Mouse (Mus musculus): ENCODE measurements at regions not wholly inside any gene's neighbourhood (a gene's known extent, or its start where the extent isn't known, plus 50 kb on each side); places are given as distances from the start of the nearest gene placed in this dataset.
A peak's percentile ranks its signal among the peaks of the same experiment; 100 is the strongest.

DNA sequence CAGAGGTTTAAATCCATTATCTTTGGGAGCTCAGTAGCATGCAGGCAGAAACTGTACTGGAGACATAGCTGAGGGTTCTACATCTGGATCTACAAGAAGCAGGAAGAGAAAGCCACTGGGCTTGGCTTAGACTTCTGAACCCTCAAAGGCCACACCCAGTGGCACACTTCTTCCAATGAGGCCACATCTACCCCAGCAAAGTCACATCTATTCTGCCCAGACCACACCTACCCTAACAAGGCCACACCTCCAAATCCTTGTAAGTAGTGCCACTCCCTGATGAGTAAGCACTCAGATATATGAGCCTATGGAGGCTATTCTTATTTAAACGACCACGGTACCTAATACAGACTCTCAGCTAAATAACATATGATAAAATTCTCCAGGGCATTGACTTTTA is 103.5 kb upstream of the Tram1l1 start:
- no peaks in the 10 kb centered on the region for H3K27me3 ChIP-seq (replicated peaks)
- H3K4me1 ChIP-seq (ENCODE audit: control insufficient read depth in 1 of 2, insufficient read depth in 2 of 2) = no peaks in the 10 kb centered on the region
- H3K9ac ChIP-seq (ENCODE audit: insufficient read depth, low read depth) = no peak overlapping the region
- H3K27ac ChIP-seq (ENCODE audit: insufficient read depth, low read depth) = no peak overlapping the region
- no peak overlapping the region for H3K4me2 ChIP-seq (ENCODE audit: insufficient read depth, low read depth, poor library complexity, severe bottlenecking)
- H3K4me3 ChIP-seq (replicated peaks in 1 of 3; ENCODE audit: low read depth in 2 of 3, low read length in 2 of 3, poor library complexity in 1 of 3) = no peak overlapping the region
- peaks cover 22% of the 10 kb centered on the region for H3K9me3 ChIP-seq (replicated peaks; ENCODE audit: low read length)
- H3K79me2 ChIP-seq (replicated peaks; ENCODE audit: control insufficient read depth, extremely low read depth, insufficient read depth, poor library complexity, severe bottlenecking) = no peaks in the 10 kb centered on the region
- no peaks in the 10 kb centered on the region for H3K36me3 ChIP-seq (replicated peaks in 1 of 2; ENCODE audit: control insufficient read depth in 1 of 2, insufficient read depth in 1 of 2, low read length in 1 of 2)
- no peak for DNase-seq (ENCODE audit: extremely low read depth)
- TF ChIP-seq ZMIZ1 (IDR thresholded peaks at IDR 0.05; ENCODE audit: low read depth, low read length) = no peak
- TF ChIP-seq MEF2A (IDR thresholded peaks at IDR 0.05; ENCODE audit: borderline replicate concordance, low read depth, low read length) = no peak
- TF ChIP-seq EP300 (IDR thresholded peaks at IDR 0.05; ENCODE audit: low read length) = no peak
- TF ChIP-seq TCF12 (IDR thresholded peaks at IDR 0.05; ENCODE audit: low read depth, low read length) = no peak
- no peak for TF ChIP-seq NRF1 (IDR thresholded peaks at IDR 0.05; ENCODE audit: low read depth, low read length)
- in situ Hi-C loops (cut with MboI; ENCODE audit: low pct_ligation_motif_present, low pct_unique_long_range_greater_than_20kb, low sequenced_read_pairs) = no loop called here
- dilution Hi-C loops (cut with MboI; ENCODE audit: extremely low pct_ligation_motif_present, extremely low pct_unique_long_range_greater_than_20kb, low sequenced_read_pairs) = no loop called here

DNA sequence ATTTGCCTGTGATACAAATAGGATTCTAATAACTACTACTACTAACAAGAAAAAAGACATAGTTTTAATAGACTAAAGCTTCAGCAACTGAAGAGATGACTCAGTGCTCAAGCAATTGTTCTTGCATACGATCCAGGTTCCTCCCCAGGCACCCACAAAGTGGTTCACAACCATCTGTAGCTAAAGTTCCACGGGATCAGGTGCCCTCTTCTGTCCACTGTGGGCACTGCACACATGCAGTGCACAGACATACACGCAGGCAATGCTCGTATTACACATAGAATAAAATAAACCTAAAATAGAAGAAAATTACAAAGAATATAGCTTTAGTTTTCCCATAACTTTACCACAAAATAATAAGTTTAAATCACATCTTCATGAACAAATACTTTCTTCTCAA is 94.7 kb upstream of the Tram1l1 start:
- no peak overlapping the region for H3K9ac ChIP-seq (ENCODE audit: insufficient read depth, low read depth)
- no peaks in the 10 kb centered on the region for H3K4me1 ChIP-seq (ENCODE audit: control insufficient read depth in 1 of 2, insufficient read depth in 2 of 2)
- peaks cover 15% of the 10 kb centered on the region for H3K9me3 ChIP-seq (replicated peaks; ENCODE audit: low read length)
- no peak overlapping the region for H3K4me2 ChIP-seq (ENCODE audit: insufficient read depth, low read depth, poor library complexity, severe bottlenecking)
- no peaks in the 10 kb centered on the region for H3K79me2 ChIP-seq (replicated peaks; ENCODE audit: control insufficient read depth, extremely low read depth, insufficient read depth, poor library complexity, severe bottlenecking)
- no peaks in the 10 kb centered on the region for H3K36me3 ChIP-seq (replicated peaks in 1 of 2; ENCODE audit: control insufficient read depth in 1 of 2, insufficient read depth in 1 of 2, low read length in 1 of 2)
- no peaks in the 10 kb centered on the region for H3K27me3 ChIP-seq (replicated peaks)
- in situ Hi-C loops (cut with MboI; ENCODE audit: low pct_ligation_motif_present, low pct_unique_long_range_greater_than_20kb, low sequenced_read_pairs) = no loop called here
- TF ChIP-seq RAD21 (IDR thresholded peaks at IDR 0.05; ENCODE audit: low read depth, low read length) = peak; percentile 5
- TF ChIP-seq HCFC1 (IDR thresholded peaks at IDR 0.05; ENCODE audit: low read depth, low read length) = no peak
- TF ChIP-seq ELF1 (IDR thresholded peaks at IDR 0.05; ENCODE audit: low read depth, low read length) = no peak
- TF ChIP-seq CTCF (conservative IDR thresholded peaks at IDR 0.05 in 1 of 2, IDR thresholded peaks at IDR 0.05 in 1 of 2; ENCODE audit: low read depth in 2 of 2, low read length in 2 of 2) = peak in 1 of 2 experiments; percentile 21; a peak in 2 of 4 replicates
- TF ChIP-seq GABPA (IDR thresholded peaks at IDR 0.05; ENCODE audit: insufficient replicate concordance, low read depth, low read length) = no peak
- TF ChIP-seq BHLHE40 (IDR thresholded peaks at IDR 0.05; ENCODE audit: low read depth, low read length) = no peak
- no peak for TF ChIP-seq ETS1 (conservative IDR thresholded peaks at IDR 0.05; ENCODE audit: low read depth, low read length)
- no peak for TF ChIP-seq MEF2A (IDR thresholded peaks at IDR 0.05; ENCODE audit: borderline replicate concordance, low read depth, low read length)
- no peak overlapping the region for H3K4me3 ChIP-seq (replicated peaks in 1 of 3; ENCODE audit: low read depth in 2 of 3, low read length in 2 of 3, poor library complexity in 1 of 3)
- dilution Hi-C loops (cut with MboI; ENCODE audit: extremely low pct_ligation_motif_present, extremely low pct_unique_long_range_greater_than_20kb, low sequenced_read_pairs) = no loop called here
- H3K27ac ChIP-seq (ENCODE audit: insufficient read depth, low read depth) = no peak overlapping the region
- peak; percentile 0 for DNase-seq (ENCODE audit: extremely low read depth)

- no peak overlapping the region for H3K4me2 ChIP-seq (ENCODE audit: insufficient read depth, low read depth, poor library complexity, severe bottlenecking)
- no peak overlapping the region for H3K27ac ChIP-seq (ENCODE audit: insufficient read depth, low read depth)
- in situ Hi-C loops (cut with MboI; ENCODE audit: low pct_ligation_motif_present, low pct_unique_long_range_greater_than_20kb, low sequenced_read_pairs) (no loop called here), dilution Hi-C loops (cut with MboI; ENCODE audit: extremely low pct_ligation_motif_present, extremely low pct_unique_long_range_greater_than_20kb, low sequenced_read_pairs) (no loop called here)
- H3K4me3 ChIP-seq (replicated peaks in 1 of 3; ENCODE audit: low read depth in 2 of 3, low read length in 2 of 3, poor library complexity in 1 of 3) = no peak overlapping the region
- no peaks in the 10 kb centered on the region for H3K36me3 ChIP-seq (replicated peaks in 1 of 2; ENCODE audit: control insufficient read depth in 1 of 2, insufficient read depth in 1 of 2, low read length in 1 of 2)
- DNase-seq (ENCODE audit: extremely low read depth) = no peak
- no peaks in the 10 kb centered on the region for H3K4me1 ChIP-seq (ENCODE audit: control insufficient read depth in 1 of 2, insufficient read depth in 2 of 2)
- H3K9ac ChIP-seq (ENCODE audit: insufficient read depth, low read depth) = no peak overlapping the region
- H3K79me2 ChIP-seq (replicated peaks; ENCODE audit: control insufficient read depth, extremely low read depth, insufficient read depth, poor library complexity, severe bottlenecking) = no peaks in the 10 kb centered on the region
- no peak for TF ChIP-seq MAX (IDR thresholded peaks at IDR 0.05; ENCODE audit: low read length)
- TF ChIP-seq MYC (IDR thresholded peaks at IDR 0.05; ENCODE audit: low read depth, low read length) = no peak
- no peak for TF ChIP-seq PAX5 (IDR thresholded peaks at IDR 0.05; ENCODE audit: low read length)
- no peak for TF ChIP-seq SIN3A (IDR thresholded peaks at IDR 0.05; ENCODE audit: low read length)
- no peak for TF ChIP-seq GABPA (IDR thresholded peaks at IDR 0.05; ENCODE audit: insufficient replicate concordance, low read depth, low read length)
- no peak for TF ChIP-seq TCF12 (IDR thresholded peaks at IDR 0.05; ENCODE audit: low read depth, low read length)
- no peak for TF ChIP-seq UBTF (IDR thresholded peaks at IDR 0.05; ENCODE audit: low read depth, low read length)
- TF ChIP-seq TBP (conservative IDR thresholded peaks at IDR 0.05; ENCODE audit: low read depth, low read length) = no peak
- no peak for TF ChIP-seq JUN (IDR thresholded peaks at IDR 0.05; ENCODE audit: insufficient read depth, low read depth, low read length)
- no peak for TF ChIP-seq BHLHE40 (IDR thresholded peaks at IDR 0.05; ENCODE audit: low read depth, low read length)
- TF ChIP-seq USF2 (conservative IDR thresholded peaks at IDR 0.05; ENCODE audit: low read depth, low read length) = no peak
- TF ChIP-seq CHD1 (IDR thresholded peaks at IDR 0.05; ENCODE audit: low read depth, low read length) = no peak
- TF ChIP-seq MAZ (IDR thresholded peaks at IDR 0.05; ENCODE audit: low read depth, low read length) = no peak
- no peak for TF ChIP-seq E2F4 (IDR thresholded peaks at IDR 0.05; ENCODE audit: insufficient replicate concordance, low read depth, low read length)
- H3K27me3 ChIP-seq (replicated peaks) = no peaks in the 10 kb centered on the region
- peaks cover 14% of the 10 kb centered on the region for H3K9me3 ChIP-seq (replicated peaks; ENCODE audit: low read length)
Measured at GRCm38 (mm10) chr3:124227701-124228100, 93.0 kb upstream of the Tram1l1 start.
